Mouse (Mus musculus) embryo, embryonic 9.5 days (tissue): ENCODE measurements around the gene Pla2g2d.
"Not testable (repeated sequence)": the region's sequence is repeated elsewhere in the genome, so short reads cannot be mapped to it uniquely, and the experiment has no call there.

Source experiments
- DNase-seq: peaks from one replicate; pipeline ENCODE4 v3.0.0-alpha.2; 2017; ENCODE audit errors: extremely low spot score

Gene Pla2g2d

DNA sequence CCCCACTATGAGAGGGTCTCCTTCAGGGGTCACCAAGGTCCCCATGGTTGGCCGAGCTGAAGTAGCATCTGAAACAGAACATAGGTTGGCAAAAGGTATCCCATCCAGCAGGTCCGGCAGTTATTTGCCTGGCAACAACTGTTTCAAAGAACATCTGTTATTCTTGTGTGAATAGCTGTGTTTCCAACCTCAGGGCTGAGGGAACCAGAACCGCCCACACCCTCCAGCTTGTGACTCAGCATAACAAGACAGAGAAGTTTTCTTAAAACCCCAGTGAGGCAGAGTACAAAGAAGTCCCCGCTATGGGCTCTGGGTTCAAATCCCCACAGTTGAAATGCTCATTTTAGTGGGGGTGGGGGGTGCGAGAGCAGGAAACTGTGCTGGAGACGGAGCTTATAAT is 6.6 kb downstream of the Pla2g2d start:
- DNase-seq, result no peak

DNA sequence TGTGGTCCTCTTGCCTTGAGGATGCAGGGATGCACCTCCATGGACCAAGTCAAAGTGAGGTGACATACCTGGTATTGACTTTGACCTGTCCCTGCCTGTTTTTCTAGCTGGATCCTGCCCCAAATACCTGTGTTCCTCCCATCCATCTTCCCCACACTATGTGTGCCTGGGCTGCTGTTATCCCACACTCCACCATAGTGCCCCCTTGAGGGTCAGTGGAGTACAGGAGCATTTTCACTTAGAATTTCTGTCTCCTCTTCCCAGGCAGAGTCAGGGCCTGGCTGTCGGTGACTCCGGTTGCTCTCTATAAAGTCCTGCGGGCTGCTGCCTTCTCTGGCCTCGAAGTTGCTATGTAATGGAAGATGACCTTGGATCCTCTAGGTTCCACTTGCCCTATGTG is 10.2 kb downstream of the Pla2g2d start:
- DNase-seq, result no peak

DNA sequence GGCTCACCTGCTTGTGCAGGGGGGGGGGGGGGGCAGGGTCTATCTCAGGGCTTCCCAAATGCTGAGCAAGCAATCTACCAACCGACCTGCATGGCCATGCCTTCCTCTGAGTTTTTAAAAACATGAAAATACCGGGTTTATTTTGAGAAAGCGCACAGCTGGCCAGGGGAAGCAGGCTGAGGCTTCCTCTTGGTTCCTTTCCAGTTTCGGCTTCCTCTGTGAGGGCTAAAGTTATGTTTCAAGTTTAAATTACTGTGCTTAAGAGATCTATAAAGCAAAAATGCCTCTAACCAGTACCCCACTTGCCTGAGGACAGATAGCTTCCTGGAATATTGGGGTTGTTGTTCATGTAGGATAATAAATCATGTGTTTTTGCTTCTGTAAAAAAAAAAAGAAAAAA is 10.6 kb downstream of the Pla2g2d start:
- no peak for DNase-seq

DNA sequence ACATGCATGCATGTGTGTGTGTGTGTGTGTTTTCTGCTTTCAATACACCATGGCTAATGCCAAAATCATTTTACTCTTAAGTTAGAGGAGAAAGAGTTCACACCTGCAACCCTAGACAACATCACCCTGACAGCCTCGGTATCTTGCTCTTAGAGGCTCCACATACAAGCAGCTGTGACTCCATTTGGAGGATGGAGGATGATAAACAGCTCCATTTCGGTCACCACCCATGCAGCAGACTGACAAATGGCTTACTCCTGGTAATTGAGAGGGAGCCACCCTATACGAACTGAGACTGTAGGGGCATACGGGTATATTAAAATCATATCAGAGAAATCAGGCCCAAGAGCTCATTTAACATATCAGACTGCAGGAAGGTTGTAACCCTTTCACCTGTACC is 12.8 kb downstream of the Pla2g2d start:
- no peak for DNase-seq

DNA sequence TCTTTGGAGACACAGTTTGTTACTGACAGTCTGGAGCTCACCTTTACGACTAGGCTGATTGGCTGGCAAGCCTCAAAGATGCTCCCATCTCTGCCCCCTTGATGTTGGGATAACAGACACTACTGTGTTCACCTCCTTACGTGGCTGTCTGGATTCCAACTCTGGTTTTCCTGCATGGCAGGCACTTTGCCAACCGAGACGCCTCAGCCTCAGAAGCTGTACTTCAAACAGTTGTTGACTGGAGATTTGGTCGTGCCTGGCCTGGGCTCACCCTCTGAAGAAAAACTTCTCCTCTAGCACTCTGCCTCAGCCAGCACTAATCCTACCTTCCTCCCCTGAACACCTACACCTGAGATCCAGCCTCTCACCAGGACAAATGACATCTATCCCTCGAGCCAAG is 15.9 kb downstream of the Pla2g2d start:
- DNase-seq, result no peak

DNA sequence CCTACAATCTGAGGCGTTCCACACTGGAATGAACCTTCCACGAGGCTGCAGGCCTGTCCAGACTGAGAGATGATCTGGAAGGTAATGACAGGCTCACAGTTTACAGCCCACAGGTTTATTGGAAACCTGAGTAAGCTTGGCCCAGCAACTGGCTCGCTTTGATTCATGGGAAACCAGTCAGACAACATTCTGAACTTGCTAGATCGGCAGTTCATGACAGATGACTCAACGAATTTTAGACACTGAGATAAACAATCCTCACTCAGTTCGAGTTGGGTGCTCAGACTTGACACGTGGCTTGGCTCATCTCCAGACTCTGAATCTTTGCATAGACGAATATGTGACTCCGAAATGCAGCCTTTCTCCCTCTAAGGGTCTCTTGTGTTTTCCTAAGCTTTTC is 17.1 kb downstream of the Pla2g2d start:
- DNase-seq, result no peak

DNA sequence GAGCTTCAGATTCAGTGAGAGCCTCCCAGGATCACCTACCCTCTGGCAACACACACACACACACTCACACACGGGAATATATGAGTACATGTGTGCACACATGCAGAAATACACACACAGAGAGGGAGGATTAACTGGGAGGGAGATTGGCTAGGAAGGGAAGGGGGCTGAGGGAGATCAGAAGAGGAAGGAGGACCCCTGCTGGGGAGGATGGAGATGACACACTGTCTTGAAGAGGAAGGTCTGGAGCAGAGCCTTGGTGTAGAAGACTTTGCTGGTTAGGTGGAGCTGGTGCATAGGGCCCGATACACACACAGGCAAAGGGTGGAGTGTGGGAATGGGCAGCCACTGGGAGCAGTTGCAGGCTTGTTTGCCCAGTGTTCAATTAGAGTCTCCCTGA is 17.7 kb downstream of the Pla2g2d start:
- DNase-seq, result peak; percentile 25

DNA sequence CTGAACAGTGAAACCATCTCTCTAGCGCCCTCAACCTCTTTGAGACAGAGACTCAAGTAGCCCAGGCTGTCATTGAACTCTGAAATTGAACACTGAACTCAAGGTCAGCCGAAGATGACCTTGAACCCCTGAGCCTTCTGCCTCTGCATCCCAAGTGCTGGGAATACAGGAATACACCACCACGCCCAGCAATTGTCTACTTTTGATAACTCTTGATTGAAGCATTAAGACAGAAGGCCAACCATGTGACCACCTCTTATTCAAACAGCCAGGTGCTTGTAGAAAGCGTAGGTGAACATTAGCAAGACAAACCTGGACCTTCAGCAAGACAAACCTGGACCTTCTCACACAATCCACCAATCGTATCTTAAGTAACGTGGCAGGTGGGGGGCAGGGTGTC is 18.8 kb downstream of the Pla2g2d start:
- no peak for DNase-seq

DNA sequence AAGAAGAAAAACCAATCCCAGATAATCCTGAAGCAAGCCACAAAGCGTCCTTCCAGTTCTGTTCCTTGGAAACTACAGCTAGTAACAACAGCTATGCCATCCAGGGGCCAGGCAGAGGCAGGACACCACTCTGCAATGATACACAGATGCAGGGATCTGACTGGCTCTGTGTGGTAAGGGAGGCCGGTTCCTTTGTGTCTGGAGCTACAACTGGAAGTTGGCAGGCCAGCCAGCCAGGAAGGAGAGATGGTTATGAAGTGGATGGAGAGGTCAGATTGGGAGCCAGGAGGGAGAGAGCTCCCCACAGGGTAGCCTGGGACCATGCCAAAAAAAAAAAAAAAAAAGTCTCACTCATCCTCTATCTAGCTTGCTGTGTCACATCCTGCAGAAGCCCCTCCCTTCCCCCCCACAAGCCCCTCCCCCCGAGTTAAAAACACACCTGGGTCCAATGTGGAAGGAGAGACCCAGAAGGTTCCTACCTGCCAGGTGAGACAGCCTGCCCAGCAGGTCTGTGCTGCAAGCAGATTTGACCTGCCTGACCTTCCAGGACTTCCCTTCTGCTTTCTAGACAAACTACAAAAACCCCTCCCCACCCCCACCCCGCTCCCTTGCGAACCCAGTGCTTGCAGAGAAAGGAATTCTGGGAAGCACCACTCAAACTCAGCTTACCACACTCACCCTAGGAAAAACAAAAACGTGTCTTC is 21.1 kb downstream of the Pla2g2d start:
- DNase-seq, result peak; percentile 19

DNA sequence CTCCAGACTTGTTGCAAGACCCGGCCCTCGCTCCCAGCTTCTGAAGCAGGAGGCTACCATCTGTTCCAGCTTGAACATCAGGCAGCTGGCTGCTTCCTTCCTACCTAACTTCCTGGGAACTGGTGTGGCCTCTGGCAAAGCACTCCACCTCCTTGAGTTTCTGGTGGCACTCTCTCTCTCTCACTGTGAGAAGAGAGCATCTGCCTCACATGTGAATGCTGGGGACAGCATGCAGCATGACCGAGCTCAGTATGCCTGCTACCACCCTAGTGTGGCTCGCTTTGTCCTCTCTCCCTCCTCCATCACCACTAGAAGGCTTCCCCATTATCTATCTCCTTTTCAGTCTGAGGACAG is 21.7 kb downstream of the Pla2g2d start:
- no peak for DNase-seq

DNA sequence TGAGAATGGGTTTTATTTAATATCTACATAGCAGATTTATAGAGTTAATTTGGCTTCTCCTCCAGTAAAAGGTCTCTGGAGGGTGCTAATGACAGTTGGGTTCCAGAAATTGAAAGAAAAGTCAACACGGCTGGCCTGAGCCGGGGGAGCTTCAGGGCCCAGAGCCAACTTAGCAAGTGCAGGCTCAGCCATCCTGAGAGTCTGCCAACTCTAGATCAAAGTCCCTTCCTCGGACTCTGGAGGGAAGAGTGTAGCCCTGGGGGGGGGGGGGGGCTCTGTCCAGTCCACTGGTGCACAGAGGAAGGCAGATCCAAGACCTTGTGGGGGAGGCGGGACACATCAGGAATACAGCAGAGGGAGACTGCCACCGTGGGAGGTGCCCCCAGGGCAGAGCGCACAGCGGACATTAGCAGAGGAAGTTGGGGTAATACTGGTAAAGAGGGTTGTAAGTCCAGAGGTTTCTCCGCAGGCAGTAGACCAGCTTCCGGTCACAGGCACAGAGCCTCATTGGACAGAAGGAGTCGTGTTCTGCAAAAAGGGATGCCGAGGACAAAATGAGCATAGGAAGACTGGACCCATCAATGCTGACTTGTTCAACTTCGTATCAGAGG is 24.7 kb downstream of the Pla2g2d start:
- no peak for DNase-seq

DNA sequence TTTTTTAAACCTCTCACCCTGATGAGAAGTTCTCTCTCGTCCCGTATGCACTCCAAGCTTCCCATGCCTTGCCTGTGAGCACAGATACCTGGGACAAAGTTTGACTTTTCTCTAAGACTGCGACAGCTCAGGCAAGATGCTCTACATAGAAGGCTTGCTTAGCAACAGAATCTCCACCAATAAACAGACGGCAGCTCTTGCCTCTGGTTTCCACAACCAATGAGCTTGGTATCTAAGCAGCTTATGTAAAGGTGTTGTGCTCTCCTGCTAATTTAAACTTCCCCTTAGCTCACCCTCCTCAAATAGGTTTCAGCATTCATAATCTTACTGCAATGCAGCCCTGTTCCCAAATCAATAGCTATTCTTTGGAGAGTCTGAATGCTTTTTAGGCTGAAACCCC is 26.1 kb downstream of the Pla2g2d start:
- no peak for DNase-seq

DNA sequence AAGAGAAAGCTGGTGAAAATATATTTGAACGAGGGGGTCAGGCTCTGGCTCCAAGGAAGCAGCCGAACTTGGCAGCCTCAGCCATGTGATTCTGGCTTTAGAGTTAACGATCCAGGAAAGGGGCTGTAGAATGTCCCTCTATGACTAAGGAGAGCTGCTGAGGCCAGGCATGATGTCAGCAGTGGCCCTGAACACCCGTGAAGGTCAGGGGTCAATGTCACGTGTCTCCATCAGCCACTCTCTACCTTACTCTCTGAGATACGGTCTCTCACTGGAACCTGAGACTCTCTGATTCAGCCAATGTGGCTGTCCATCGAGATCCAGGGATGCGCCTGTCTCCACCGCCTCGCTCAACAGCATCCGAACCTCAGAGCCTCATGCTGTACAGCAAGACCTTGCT is 27.4 kb downstream of the Pla2g2d start:
- no peak for DNase-seq

DNA sequence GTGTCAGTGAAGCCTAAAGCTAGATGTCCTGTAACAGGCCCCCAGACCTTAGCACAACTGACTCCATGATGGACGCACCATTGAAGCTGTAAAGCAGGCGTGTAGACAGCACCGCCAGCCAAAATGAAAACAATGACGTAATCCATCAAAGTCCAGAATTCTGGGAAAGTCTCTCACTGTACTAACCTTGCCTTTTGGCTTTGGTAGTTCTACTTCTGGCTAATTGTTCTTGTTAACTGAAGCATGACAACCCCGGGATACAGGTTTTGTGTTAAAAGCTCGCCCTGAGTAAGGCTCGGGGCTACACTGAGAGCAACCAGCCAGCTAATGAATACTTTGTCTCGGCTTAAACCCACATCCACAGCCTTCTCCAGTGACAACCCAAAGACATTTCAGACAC is 29.7 kb downstream of the Pla2g2d start:
- DNase-seq, result no peak

DNA sequence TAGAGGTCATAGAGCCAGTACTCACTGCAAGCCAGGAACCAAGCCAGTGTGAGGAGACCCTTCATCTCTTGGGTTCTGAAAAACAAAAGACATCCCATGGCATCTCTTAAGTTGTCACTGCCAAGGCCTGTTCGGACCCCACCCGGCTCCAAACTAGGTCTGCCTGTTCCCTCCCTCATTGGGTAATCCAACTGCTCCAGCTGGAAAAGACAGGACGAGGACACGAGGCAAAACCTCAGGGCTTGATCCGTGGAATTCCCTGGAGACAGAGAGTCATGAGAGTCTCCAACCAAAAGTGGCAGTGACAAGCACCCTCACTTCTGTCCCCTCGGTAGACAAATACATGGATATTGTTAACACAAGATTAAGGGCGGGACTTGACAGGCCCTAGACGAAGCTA is 30.6 kb downstream of the Pla2g2d start:
- no peak for DNase-seq

DNA sequence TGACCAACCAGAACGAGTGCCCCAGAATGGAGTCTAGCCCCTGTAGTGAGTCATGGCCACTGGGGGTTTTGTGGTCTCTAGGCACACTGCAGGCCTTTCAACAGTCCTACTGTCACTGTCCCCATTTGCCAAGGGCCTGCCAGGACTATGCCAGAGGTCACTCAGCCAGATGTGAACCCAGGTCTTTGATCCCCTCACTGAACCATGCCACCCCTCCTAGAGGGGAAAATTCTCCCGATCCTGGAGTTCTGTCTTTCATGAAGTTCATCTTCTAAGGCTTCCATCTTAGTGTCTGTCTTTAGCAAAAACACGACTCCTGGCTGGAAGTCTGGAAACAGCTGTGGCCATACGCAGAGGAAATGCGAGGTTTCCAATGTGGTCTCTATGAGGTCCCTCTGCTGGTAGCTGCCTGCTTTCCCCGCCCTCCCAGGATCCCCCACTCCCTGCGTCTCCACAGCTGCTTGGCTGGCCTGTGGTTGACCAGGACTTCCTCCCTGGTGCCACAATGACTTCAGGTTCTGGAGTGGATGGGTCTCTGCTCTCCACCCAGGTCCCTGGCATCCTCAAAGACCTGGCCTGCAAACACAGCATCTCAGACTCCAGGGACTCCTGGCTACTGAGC is 31.5 kb downstream of the Pla2g2d start:
- no peak for DNase-seq

DNA sequence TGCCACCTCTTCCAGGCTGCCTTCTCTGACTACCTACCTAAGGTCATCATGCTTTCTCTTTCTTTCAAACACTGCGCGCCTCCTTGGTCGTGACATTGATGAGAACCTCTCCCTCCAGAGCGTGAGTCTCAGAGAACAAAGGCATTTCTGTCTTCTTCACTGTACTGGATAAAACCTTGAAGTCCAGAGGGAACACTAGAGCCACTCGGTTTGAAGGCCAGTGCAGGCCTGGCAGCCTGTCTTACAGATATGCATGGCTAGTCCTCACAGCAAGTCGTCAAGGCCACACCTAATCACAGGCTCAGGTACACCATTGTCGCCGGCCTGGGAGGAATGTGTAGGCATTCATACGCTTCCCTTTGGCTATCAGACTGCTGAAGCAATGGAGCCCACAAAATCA is 40.6 kb downstream of the Pla2g2d start:
- DNase-seq, result no peak

DNA sequence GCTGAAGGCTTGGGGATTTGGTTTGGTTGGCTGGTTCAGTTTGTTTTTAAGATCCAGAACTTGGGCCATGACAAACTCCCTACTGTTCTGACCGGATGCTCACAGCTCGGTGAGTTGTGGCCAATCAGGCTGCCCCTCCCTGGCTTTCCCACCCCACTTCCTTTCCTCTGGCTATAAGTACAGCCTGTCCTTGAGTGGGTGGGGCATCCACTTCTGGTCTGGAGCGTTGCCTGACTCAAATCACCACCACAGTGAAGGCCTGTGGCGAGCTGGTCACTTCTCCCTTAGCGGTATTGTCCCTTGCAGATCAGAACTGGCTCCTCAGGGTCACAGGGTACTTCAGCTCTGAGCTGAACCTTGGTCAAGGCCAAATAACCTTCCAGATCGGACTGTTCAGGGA is 42.2 kb downstream of the Pla2g2d start:
- DNase-seq, result no peak

DNA sequence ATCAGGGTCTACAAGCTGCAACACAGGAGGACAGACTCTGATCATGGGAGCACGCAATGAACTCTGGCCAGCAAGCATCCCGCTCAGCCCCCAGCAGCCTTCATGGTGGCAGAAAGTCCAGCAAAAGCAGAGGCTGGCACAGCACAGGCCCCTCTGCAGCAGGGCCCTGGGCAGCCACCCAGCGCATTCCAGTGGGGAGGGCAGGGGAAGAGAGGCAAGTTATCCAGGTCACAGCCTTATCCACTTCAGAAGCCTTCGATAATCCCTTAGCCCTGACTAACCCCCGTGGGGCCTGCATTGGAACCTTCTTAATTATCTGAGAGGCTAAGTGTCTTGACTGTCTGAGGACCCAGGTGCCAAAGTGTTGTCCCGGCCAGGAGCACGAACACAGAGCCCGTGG is 43.6 kb downstream of the Pla2g2d start:
- no peak for DNase-seq

DNA sequence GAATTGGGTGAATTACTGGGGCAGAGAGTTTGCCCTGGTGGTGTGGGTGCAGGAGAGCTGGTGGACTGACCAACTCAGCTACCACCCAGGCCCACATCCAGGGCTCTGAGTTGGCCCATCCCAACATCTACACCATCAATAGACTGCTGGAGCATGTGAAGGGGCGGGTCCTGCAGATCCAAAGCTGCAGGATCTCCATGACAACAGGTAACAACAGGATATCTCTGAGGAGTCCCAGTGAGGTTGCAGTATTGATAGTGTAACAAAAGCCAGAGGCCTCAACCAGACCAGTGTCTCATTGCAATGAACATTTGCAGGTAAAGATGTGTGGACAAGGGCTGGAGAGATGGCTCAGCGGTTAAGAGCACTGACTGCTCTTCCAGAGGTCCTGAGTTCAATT is 45.5 kb downstream of the Pla2g2d start:
- DNase-seq, result no peak

DNA sequence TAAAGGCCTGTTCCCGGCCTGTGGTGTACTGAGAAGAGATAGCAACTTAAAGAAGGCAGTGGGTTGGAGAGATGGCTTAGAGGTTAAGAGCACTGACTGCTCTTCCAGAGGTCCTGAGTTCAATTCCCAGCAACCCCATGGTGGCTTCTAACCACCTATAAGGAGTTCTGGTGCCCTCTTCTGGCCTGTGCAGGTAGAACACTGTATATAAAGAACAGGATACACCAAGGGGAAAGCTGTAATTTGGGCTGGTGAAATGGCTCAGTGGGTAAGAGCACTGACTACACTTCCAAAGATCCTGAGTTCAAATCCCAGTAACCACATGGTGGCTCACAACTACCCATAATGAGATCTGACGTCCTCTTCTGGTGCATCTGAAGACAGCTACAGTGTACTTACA is 48.6 kb downstream of the Pla2g2d start:
- DNase-seq, result not testable (repeated sequence)

DNA sequence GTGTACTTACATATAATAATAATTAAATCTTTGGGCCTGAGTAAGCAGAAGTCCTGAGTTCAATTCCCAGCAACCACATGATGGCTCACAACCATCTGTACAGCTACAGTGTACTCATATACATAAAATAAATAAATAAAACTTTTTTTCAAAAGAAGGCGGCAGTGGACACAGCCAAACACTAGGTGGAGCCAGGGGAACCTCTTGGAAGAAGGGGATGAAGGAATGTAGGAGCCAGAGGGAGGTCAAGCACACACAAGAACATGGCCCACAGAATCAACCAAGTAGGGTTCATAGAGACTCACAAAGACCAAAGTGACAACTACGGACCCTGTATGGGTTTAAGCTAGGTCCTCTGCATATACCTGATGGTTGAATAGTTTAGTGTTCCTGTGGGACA is 49.1 kb downstream of the Pla2g2d start:
- DNase-seq, result no peak

DNA sequence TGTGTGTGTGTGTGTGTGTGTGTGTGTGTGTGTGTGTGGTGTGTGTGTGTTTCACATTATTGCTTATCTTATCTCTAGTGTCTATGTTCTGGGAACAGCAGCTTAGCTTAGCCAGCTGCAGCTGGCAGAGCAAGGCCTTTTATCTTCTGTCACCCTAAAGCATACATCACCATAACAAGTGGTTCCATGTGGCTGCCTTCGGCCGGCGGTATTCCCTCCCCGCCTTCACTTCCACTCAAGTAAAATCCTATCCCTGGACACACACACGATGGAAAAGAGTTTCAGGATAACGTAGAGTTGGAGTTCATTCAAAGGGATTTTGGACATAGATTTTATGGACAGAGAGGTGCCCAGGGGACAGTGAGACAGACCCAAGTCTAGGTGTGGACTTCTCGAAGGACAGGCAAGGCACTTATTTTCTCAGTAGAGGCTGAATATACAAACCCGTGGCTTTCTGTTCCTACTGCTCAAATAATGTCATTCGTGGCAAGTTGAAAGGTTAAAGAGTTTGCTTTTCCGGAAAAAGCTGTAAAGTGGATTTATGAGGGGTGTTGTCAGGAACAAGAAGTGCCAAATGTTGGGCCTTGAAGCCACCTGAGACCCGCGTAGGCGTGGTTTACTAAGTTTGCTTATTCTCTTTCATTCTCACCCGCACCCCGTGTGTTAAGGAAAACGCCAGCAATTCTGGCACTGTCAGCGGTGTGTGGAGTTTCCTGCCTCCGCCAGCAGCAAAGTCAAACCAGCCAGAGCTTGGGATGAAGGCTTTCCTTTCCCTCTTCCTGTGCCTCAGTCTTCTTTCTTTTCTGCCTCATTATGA is 50.4 kb downstream of the Pla2g2d start:
- DNase-seq, result peak; percentile 19
